In genomic region chr1:167583888-167584287, GRCm38 (mm10) we compare ENCODE assay signal across 13 mouse cellular contexts. TPM values are rescaled to one million over a fixed set of nuclear protein-coding genes. Genes with fewer than 3 reads are reported as not detected.
DNase-seq lines count a peak whose midpoint lies in the region; ATAC-seq and TF ChIP-seq lines count a peak whose summit lies in the region.
"Had no signal": no experiment of that assay in that cellular context is flagged by ENCODE, and none has a peak within 500 bp of the region (broad histone marks: within the 10 kb centered on the region; RNA-seq: fewer than 3 reads in every experiment).

No protein-coding gene starts in this region.

- no peak for TF ChIP-seq CTCF in layer of hippocampus, adult 2 months (conservative IDR thresholded peaks at IDR 0.05)

- H3K4me3 ChIP-seq in layer of hippocampus, adult 2 months: no peak overlapping the region
- H3K4me3 ChIP-seq in embryonic facial prominence, embryonic 11.5 days (ENCODE audit: low read depth, low read length): no peak overlapping the region
- no peak overlapping the region for H3K4me3 ChIP-seq in hindbrain, embryonic 14.5 days (replicated peaks; ENCODE audit: low read length)
- H3K4me3 ChIP-seq in neural tube, embryonic 13.5 days: no peak overlapping the region
- H3K4me3 ChIP-seq: kidney, embryonic 15.5 days had no signal

- no peak overlapping the region for H3K27ac ChIP-seq in layer of hippocampus, adult 2 months
- no peak overlapping the region for H3K27ac ChIP-seq in embryonic facial prominence, embryonic 11.5 days (replicated peaks; ENCODE audit: low read depth, low read length)
- H3K27ac ChIP-seq in hindbrain, embryonic 14.5 days: no peak overlapping the region
- no peak overlapping the region for H3K27ac ChIP-seq in neural tube, embryonic 13.5 days (replicated peaks)
- H3K27ac ChIP-seq: kidney, embryonic 15.5 days had no signal

- no peaks in the 10 kb centered on the region for H3K9me3 ChIP-seq in embryonic facial prominence, embryonic 11.5 days (replicated peaks; ENCODE audit: control insufficient read depth, low read length)
- H3K9me3 ChIP-seq in hindbrain, embryonic 14.5 days (ENCODE audit: control insufficient read depth, low read length): no peaks in the 10 kb centered on the region
- no peaks in the 10 kb centered on the region for H3K9me3 ChIP-seq in neural tube, embryonic 13.5 days
- H3K9me3 ChIP-seq: kidney, embryonic 15.5 days had no signal

- peak; percentile 12 to 36 for DNase-seq in layer of hippocampus, adult 2 months (ENCODE audit: low spot score in 2 of 2)
- DNase-seq in layer of hippocampus, postnatal 36 days: no peak
- peak; percentile 27 for DNase-seq in embryonic facial prominence, embryonic 11.5 days (ENCODE audit: low spot score)
- DNase-seq in hindbrain, embryonic 14.5 days (ENCODE audit: low spot score): no peak
- no peak for DNase-seq in thymus, adult 18-20 months
- DNase-seq in adrenal gland, adult 2 months: no peak
- DNase-seq in left cerebral cortex, adult 8-10 months (ENCODE audit: low spot score in 2 of 2): no peak

- no peak overlapping the region for H3K9ac ChIP-seq in embryonic facial prominence, embryonic 11.5 days (replicated peaks; ENCODE audit: low read length)
- H3K9ac ChIP-seq in hindbrain, embryonic 14.5 days: no peak overlapping the region
- H3K9ac ChIP-seq in neural tube, embryonic 13.5 days: no peak overlapping the region
- H3K9ac ChIP-seq: kidney, embryonic 15.5 days had no signal

- peak; percentile 79; the same call in 1 of the 2 replicates for ATAC-seq in embryonic facial prominence, embryonic 11.5 days (replicated peaks; ENCODE audit: insufficient number of reproducible peaks, low FRiP score, low TSS enrichment, low read depth)
- peak; percentile 75; the same call in 1 of the 2 replicates for ATAC-seq in hindbrain, embryonic 14.5 days (ENCODE audit: low FRiP score)
- peak; percentile 50; the same call in 1 of the 2 replicates for ATAC-seq in neural tube, embryonic 13.5 days (ENCODE audit: low read depth)

- no peaks in the 10 kb centered on the region for H3K27me3 ChIP-seq in embryonic facial prominence, embryonic 11.5 days (ENCODE audit: control insufficient read depth, insufficient read depth, low read length)
- H3K27me3 ChIP-seq in hindbrain, embryonic 14.5 days (ENCODE audit: control insufficient read depth, insufficient read depth, low read length): no peaks in the 10 kb centered on the region
- no peaks in the 10 kb centered on the region for H3K27me3 ChIP-seq in neural tube, embryonic 13.5 days
- H3K27me3 ChIP-seq: kidney, embryonic 15.5 days had no signal

- H3K4me1 ChIP-seq in embryonic facial prominence, embryonic 11.5 days (ENCODE audit: control insufficient read depth, insufficient read depth, low read length): no peaks in the 10 kb centered on the region
- peaks cover 7% of the 10 kb centered on the region; the same call in 1 of the 2 replicates for H3K4me1 ChIP-seq in hindbrain, embryonic 14.5 days (replicated peaks; ENCODE audit: control insufficient read depth, insufficient read depth, low read length)
- H3K4me1 ChIP-seq in neural tube, embryonic 13.5 days (replicated peaks): peaks cover 9% of the 10 kb centered on the region
- H3K4me1 ChIP-seq: kidney, embryonic 15.5 days had no signal

- no peaks in the 10 kb centered on the region for H3K36me3 ChIP-seq in embryonic facial prominence, embryonic 11.5 days (replicated peaks; ENCODE audit: control insufficient read depth, insufficient read depth, low read depth, low read length)
- no peaks in the 10 kb centered on the region for H3K36me3 ChIP-seq in hindbrain, embryonic 14.5 days (replicated peaks; ENCODE audit: control insufficient read depth, insufficient read depth)
- no peaks in the 10 kb centered on the region for H3K36me3 ChIP-seq in neural tube, embryonic 13.5 days
- H3K36me3 ChIP-seq: kidney, embryonic 15.5 days had no signal

- 71% methylated on average over 12 of the region's 12 CpGs for WGBS in embryonic facial prominence, embryonic 11.5 days
- WGBS in hindbrain, embryonic 14.5 days: 21% methylated on average over 12 of the region's 12 CpGs
- WGBS in neural tube, embryonic 13.5 days: 31% methylated on average over 12 of the region's 12 CpGs

- H3K4me2 ChIP-seq in embryonic facial prominence, embryonic 11.5 days (ENCODE audit: low read depth, low read length): no peak overlapping the region
- no peak overlapping the region for H3K4me2 ChIP-seq in hindbrain, embryonic 14.5 days (replicated peaks)
- H3K4me2 ChIP-seq in neural tube, embryonic 13.5 days: no peak overlapping the region
- H3K4me2 ChIP-seq: kidney, embryonic 15.5 days had no signal

RNA-seq across cellular contexts. Expression of gene Rxrg, which starts 14.3 kb away (rescaled TPM):
- total RNA-seq in layer of hippocampus, adult 2 months (2021): 1 to 10 TPM; 5.5 to 6.8 TPM
- 1 to 10 TPM; 6.3 to 6.7 TPM for total RNA-seq in layer of hippocampus, postnatal 36 days (2021)
- 5.7 and 6.9 TPM in 2 replicates for polyA plus RNA-seq in embryonic facial prominence, embryonic 11.5 days (2014; fragmentation: Nextera tagmentation; extraction: Ambion mirVana)
- polyA plus RNA-seq in hindbrain, embryonic 14.5 days (2014; fragmentation: Nextera tagmentation; extraction: Ambion mirVana): 9.3 and 12.7 TPM in 2 replicates
- 20.9 and 22.1 TPM in 2 replicates for polyA plus RNA-seq in neural tube, embryonic 13.5 days (2015; fragmentation: Nextera tagmentation; extraction: Ambion mirVana)
- total RNA-seq in adrenal gland, adult 2 months (2021): 10 to 100 TPM in 1 of 2 experiments, 1 to 10 TPM in 1; 5.4 to 10.0 TPM
- polyA plus RNA-seq in adrenal gland, adult 2 months (2012; rRNA removed): 3.4 and 4.7 TPM in 2 replicates
- 10 to 100 TPM; 22.6 to 28.4 (median 24.6) TPM for total RNA-seq in left cerebral cortex, adult 8-10 months (2022)
- total RNA-seq: common myeloid progenitor, adult 5-6 weeks; granulocyte monocyte progenitor cell, adult 5-6 weeks; hematopoietic stem cell, adult 5-6 weeks; MEL had no signal

Comparison
In these comparisons a context has a peak if more than half of its experiments do, and no peak if none do; other contexts are left out.
1. DNase-seq: peak in layer of hippocampus, adult 2 months (2 of 2) and embryonic facial prominence, embryonic 11.5 days (single experiment); none in layer of hippocampus, postnatal 36 days (0 of 2), hindbrain, embryonic 14.5 days (single experiment), thymus, adult 18-20 months (0 of 2), adrenal gland, adult 2 months (single experiment) and left cerebral cortex, adult 8-10 months (0 of 2).
2. Peak in every context shown above with its lines, with median percentiles within 50 percentile points of each other: ATAC-seq.